Mouse (Mus musculus) stomach, embryonic 14.5 days (tissue): ENCODE data around the gene Clic1. TPM values are rescaled to one million over a fixed set of nuclear protein-coding genes. Genes with fewer than 3 reads are reported as not detected.

Source experiments
- ATAC-seq: fragments of 200-750 bp; cut with Nextera tagmentation; 2 replicates; pipeline ENCODE4 v1.8.0; 2017; ENCODE audit warnings: low read depth, moderate TSS enrichment; ENCODE audit not compliant: insufficient number of reproducible peaks, insufficient read depth, low FRiP score
- H3K27ac ChIP-seq: fragments of 300-500 bp; sonication (generic); 2 replicates; pipeline ENCODE4 v1.5.1; 2014; ENCODE audit warnings: mild to moderate bottlenecking, low read length, moderate library complexity, mixed read lengths
- H3K27me3 ChIP-seq: fragments of 300-500 bp; sonication (generic); 2 replicates; pipeline ENCODE4 v1.6.1; 2014; ENCODE audit warnings: low read length, control low read depth, mixed read lengths; ENCODE audit not compliant: control insufficient read depth, insufficient read depth
- H3K36me3 ChIP-seq: fragments of 300-500 bp; sonication (generic); 2 replicates; pipeline ENCODE4 v1.6.1; 2014; ENCODE audit warnings: mild to moderate bottlenecking, control low read depth, low read length, moderate library complexity, mixed read lengths; ENCODE audit not compliant: control insufficient read depth, insufficient read depth
- H3K4me1 ChIP-seq: fragments of 300-500 bp; sonication (generic); 2 replicates; pipeline ENCODE4 v1.6.1; 2014; ENCODE audit warnings: low read length, control low read depth, mixed read lengths; ENCODE audit not compliant: control insufficient read depth, insufficient read depth
- H3K4me2 ChIP-seq: fragments of 300-500 bp; sonication (generic); replicated peaks from 2 replicates; pipeline ENCODE4 v1.6.1; 2014; ENCODE audit warnings: low read depth, low read length, control low read depth
- H3K4me3 ChIP-seq: fragments of 300-500 bp; sonication (generic); 2 replicates; pipeline ENCODE4 v1.5.1; 2014; ENCODE audit warnings: low read depth, low read length, control low read depth
- H3K9ac ChIP-seq: fragments of 300-500 bp; sonication (generic); replicated peaks from 2 replicates; pipeline ENCODE4 v1.6.1; 2014; ENCODE audit warnings: low read depth, mild to moderate bottlenecking, control low read depth, low read length, moderate library complexity, mixed read lengths
- H3K9me3 ChIP-seq: fragments of 300-500 bp; sonication (generic); 2 replicates; pipeline ENCODE4 v1.6.1; 2016; ENCODE audit warnings: low read depth, low read length, control low read depth; ENCODE audit not compliant: control insufficient read depth
- WGBS: fragments of 180-500 bp; shearing (Covaris S2); extraction: QIAGEN DNeasy Blood & Tissue Kit; methylation state at CpG from one replicate; pipeline ENCODE4 v1.1.7; 2014; 5-methylcytosine and 5-hydroxymethylcytosine counted together
- polyA plus RNA-seq: library from polyadenylated mRNA; unstranded; fragments of >200 nt; fragmentation: Nextera tagmentation; extraction: Ambion mirVana; gene quantifications from 2 replicates; pipeline ENCODE4 v1.2.1, GENCODE M21; 2014

Clic1 gene
- polyA plus RNA-seq, 1 experiment from 2014 or later: 83.0 TPM

DNA sequence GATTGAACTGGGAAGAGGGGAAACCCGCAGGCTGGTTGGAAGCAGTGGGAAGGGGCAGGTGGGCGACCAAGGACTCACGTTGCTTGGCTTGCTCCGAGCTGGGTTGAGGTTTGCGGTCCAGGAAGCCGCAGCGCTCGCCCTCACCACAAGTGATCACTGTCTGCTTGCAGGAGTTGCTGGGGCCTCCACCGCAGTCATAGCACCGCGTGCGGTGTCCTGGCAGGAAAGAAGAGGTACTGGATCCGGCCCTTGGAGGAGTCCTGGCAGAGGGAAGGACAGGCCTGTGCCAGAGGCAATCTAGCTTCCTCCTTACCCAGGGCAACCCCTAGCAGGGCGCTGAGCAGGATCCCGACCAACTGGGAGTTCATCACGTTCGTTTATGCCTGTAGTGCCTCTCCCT is 24.3 kb downstream of the Clic1 start:
- WGBS: 49% methylated on average over 17 of the region's 17 CpGs
- Histone ChIP-seq H3K9ac (no peak overlapping the region), H3K27me3 (no peaks in the 10 kb centered on the region), H3K36me3 (no peaks in the 10 kb centered on the region), H3K4me3 (no peak overlapping the region), H3K4me2 (no peak overlapping the region), H3K4me1 (0 out of 2 replicates have a peak, but pooled peaks cover 16% of the 10 kb centered on the region), H3K9me3 (no peaks in the 10 kb centered on the region), H3K27ac (no peak overlapping the region)
- ATAC-seq: no peak

DNA sequence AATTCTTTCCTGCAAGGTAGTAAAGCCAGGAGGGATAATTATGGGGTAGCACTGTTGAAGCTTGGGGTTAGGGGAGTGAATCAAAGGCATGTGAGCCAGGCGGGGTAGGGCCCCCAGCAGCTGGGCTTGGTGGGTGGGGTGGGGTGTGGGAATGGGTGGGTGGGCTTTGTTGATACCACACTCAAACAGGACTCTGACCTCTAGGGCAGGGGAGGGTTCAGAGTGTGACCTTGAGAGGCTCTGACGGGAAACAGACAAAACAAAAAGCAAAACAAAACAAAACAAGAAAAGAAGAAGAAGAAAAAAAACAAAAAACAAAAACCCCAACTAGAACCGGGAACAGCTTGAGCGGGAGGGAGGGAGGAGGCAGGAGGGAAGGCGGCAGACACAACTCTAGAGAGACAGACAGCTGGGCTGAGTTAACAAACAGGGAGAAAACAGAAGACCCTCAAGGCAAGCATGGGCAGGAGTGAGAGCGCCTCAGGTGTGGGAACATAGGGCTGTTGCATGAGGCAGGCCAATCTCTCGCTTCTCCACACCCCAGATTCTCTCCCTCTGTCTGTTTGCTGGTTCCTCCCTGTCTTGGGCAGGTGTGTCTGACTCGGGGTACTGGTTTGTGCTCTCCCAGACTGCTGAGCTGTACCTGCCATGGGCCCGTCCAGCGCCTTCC is 26.9 kb downstream of the Clic1 start, which contains the start of gene Ly6g6e:
Ly6g6e (plus strand) TSS at position 396 of the 670 bp plus-strand sequence.
- Histone ChIP-seq H3K9ac (0 out of 2 replicates have a peak within 1 kb of the TSS, but pooled peaks have one; percentile 1), H3K4me2 (peak within 1 kb of the TSS; percentile 32), H3K4me3 (peak within 1 kb of the TSS; percentile 14; the same call in 1 of the 2 replicates), H3K27ac (peak within 1 kb of the TSS; percentile 30; the same call in 1 of the 2 replicates), H3K4me1 (0 out of 2 replicates have a peak, but pooled peaks cover 13% of the 10 kb centered on the region), H3K9me3 (no peaks in the 10 kb centered on the region), H3K27me3 (no peaks in the 10 kb centered on the region), H3K36me3 (no peaks in the 10 kb centered on the region)
- 29% methylated on average over 10 of the region's 10 CpGs for WGBS
- 0 out of 2 replicates have a peak, but pooled peaks have one; percentile 17 for ATAC-seq

DNA sequence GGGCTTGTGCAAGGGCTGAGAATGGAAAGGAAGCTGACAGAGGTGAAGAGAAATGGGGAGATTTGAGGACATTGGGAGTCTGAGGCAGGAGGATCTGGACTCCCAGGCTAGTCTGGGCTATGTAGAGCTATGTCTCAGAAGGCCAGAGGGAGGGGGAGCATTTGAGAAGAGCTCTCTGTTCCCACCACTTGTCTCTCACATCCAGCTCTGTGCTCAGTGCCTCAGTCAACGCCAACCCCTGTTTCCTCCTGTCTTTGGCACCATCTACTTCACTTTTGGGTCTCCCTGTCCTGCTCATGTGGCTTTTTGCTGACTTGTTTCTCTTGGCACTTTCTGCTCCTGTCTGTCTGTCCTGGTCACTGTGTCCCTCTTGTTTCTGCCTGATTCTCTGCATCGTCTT is 27.5 kb downstream of the Clic1 start:
- Histone ChIP-seq H3K4me2 (peak overlapping the region; percentile 32), H3K27me3 (no peaks in the 10 kb centered on the region), H3K4me3 (peak overlapping the region; percentile 14; the same call in 1 of the 2 replicates), H3K9ac (0 out of 2 replicates have a peak overlapping the region, but pooled peaks have one; percentile 1), H3K27ac (peak overlapping the region; percentile 30; the same call in 1 of the 2 replicates), H3K4me1 (0 out of 2 replicates have a peak, but pooled peaks cover 13% of the 10 kb centered on the region), H3K9me3 (no peaks in the 10 kb centered on the region), H3K36me3 (no peaks in the 10 kb centered on the region)
- 48% methylated on average over 2 of the region's 2 CpGs for WGBS
- ATAC-seq: no peak

DNA sequence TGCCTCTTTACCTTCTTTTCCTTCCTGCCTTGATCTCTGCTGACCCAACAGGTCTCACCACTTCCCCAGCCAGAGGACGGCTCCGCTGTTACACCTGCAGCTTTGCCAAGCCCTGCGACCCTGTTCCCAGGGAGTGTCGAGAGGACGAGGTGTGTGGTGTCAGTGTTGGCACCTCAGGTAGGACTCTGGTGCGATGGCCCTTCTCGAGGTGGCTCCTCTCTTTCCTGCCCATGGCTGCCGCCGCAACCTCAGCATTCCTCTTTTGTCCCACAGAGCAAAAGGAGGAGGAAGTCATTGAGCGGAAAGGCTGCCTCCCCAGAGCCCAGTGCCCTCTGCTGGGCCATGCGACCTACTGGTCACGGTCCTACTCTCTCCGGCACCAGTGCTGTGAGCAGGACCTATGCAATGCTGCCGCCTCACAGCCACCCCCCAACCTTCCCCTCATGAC is 28.0 kb downstream of the Clic1 start, which contains the start of gene Ly6g6d:
Ly6g6d (minus strand) TSS at position 280 of the 448 bp plus-strand sequence.
- no peaks in the 10 kb centered on the region for H3K9me3 ChIP-seq
- H3K4me1 ChIP-seq: 0 out of 2 replicates have a peak, but pooled peaks cover 13% of the 10 kb centered on the region
- ATAC-seq: 0 out of 2 replicates have a peak, but pooled peaks have one; percentile 46
- peak within 1 kb of the TSS; percentile 30; the same call in 1 of the 2 replicates for H3K27ac ChIP-seq
- no peaks in the 10 kb centered on the region for H3K36me3 ChIP-seq
- 8% methylated on average over 13 of the region's 14 CpGs for WGBS
- no peaks in the 10 kb centered on the region for H3K27me3 ChIP-seq
- H3K4me3 ChIP-seq: peak within 1 kb of the TSS; percentile 14; the same call in 1 of the 2 replicates
- H3K9ac ChIP-seq: 0 out of 2 replicates have a peak within 1 kb of the TSS, but pooled peaks have one; percentile 1
- H3K4me2 ChIP-seq: peak within 1 kb of the TSS; percentile 32

DNA sequence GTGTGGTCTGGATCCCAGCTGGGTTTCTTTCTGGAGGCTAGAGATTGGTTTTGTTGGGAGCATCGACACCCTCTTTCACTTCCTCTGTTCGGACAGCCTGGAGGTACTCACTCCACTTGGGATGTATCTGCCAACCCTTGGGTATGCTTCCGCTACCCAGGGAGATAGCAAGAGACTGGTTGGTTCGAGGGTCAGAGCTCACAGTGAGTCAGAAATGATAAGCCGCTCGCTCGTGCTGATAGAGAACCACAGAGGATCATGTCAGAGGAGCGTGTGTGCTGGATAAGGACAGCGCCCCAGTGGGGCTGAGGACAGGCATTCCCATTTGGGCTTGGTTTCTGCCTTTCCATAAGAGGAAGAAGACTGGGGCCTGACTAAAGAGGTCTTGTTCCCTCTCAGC is 30.0 kb downstream of the Clic1 start:
- ATAC-seq: peak; percentile 38; the same call in 1 of the 2 replicates
- H3K27ac ChIP-seq: no peak overlapping the region
- H3K9ac ChIP-seq: no peak overlapping the region
- no peaks in the 10 kb centered on the region for H3K9me3 ChIP-seq
- H3K4me2 ChIP-seq: no peak overlapping the region
- H3K27me3 ChIP-seq: no peaks in the 10 kb centered on the region
- no peak overlapping the region for H3K4me3 ChIP-seq
- H3K36me3 ChIP-seq: no peaks in the 10 kb centered on the region
- 0 out of 2 replicates have a peak, but pooled peaks cover 13% of the 10 kb centered on the region for H3K4me1 ChIP-seq
- WGBS: 56% methylated on average over 9 of the region's 9 CpGs

DNA sequence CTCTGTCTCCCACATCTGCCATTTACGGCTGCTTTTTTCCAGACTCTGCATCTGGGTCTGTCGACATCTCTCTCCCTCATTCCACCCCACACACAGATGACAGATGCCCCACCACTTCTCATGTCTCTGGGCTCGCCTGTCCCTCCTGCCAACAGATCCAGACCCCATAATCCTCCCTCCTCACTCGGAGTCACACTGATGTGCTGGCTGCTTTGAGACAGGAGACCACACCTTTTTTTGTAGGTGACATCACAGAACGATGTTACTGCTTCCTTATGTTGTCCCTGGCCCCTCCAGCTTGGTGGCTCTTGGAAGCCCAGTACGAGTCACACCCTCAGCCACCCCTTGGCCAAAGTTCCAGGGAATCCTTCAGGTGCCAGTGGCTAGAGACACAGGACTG is 30.5 kb downstream of the Clic1 start:
- Histone ChIP-seq H3K27me3 (no peaks in the 10 kb centered on the region), H3K27ac (no peak overlapping the region), H3K9me3 (no peaks in the 10 kb centered on the region), H3K9ac (no peak overlapping the region), H3K36me3 (no peaks in the 10 kb centered on the region), H3K4me1 (0 out of 2 replicates have a peak, but pooled peaks cover 13% of the 10 kb centered on the region), H3K4me3 (no peak overlapping the region), H3K4me2 (no peak overlapping the region)
- no peak for ATAC-seq
- 46% methylated on average over 6 of the region's 6 CpGs for WGBS

DNA sequence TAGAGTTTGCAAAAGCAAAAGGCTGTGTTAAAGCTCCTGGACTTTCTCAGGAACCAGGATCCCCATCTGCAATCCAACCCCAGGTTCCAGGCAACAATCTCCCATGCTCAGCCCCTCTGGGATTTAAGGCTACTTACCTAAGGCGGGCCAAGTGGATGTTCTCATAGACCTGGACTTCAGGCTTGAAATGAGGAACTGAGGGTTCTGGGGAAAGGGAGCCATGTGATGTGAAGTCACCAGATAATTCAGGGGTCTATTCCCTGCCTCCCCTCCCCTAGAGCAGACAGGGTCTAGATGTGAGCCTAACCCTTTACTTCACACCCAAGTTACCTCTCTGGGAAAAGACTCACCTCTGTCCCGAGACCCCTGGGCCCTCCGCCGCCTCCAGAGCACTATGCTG is 30.9 kb downstream of the Clic1 start:
- H3K27ac ChIP-seq: no peak overlapping the region
- no peaks in the 10 kb centered on the region for H3K27me3 ChIP-seq
- 81% methylated on average over 4 of the region's 4 CpGs for WGBS

DNA sequence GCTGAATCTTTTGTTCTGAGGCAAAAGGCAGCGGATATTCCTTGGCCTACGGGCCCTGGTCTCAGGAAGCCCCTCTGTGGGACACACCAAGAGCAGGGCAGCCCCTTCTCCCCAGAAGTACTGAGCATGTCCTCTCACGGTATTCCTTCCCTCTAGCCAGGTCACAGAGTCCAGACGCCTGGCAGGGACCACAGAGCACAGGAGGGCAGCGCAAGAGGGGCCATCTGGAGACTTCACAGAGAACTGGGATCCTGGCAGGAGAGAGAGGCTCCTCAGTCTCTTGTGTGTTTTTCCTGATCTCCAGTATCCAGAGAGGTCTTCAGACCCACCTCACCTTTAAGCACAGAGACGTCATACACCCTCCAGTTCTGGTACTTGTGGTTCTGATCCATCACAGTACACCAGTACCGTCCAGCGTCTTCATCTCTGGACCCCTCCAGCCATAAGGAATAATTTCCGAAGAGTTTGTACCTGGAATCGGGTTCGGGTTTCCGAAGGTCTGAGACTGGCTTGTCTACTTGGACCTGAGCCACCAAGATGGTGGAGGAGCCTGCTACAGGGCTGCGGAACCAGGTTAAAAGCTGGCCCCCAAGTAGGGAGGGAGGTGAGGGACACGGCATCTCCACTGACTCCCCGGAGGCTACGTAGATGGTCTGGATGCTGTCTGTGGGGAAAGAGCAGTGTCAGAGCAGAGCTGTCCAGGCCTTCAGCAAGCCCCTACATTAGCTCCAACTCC is 33.2 kb downstream of the Clic1 start:
- H3K9ac ChIP-seq: no peak overlapping the region
- H3K27ac ChIP-seq: no peak overlapping the region
- 81% methylated on average over 16 of the region's 16 CpGs for WGBS
- no peaks in the 10 kb centered on the region for H3K9me3 ChIP-seq
- H3K27me3 ChIP-seq: no peaks in the 10 kb centered on the region
- no peak overlapping the region for H3K4me2 ChIP-seq
- ATAC-seq: no peak
- no peak overlapping the region for H3K4me3 ChIP-seq
- H3K4me1 ChIP-seq: no peaks in the 10 kb centered on the region
- no peaks in the 10 kb centered on the region for H3K36me3 ChIP-seq

More for the DNA sequence above, 30.9 kb downstream of the Clic1 start:
- Histone ChIP-seq H3K9ac (no peak overlapping the region), H3K4me2 (no peak overlapping the region), H3K9me3 (no peaks in the 10 kb centered on the region), H3K4me3 (no peak overlapping the region), H3K36me3 (no peaks in the 10 kb centered on the region), H3K4me1 (0 out of 2 replicates have a peak, but pooled peaks cover 13% of the 10 kb centered on the region)
- no peak for ATAC-seq
